Mouse (Mus musculus): Measurements from ENCODE around the gene Rangrf. TPM values are rescaled to one million over a fixed set of nuclear protein-coding genes. Genes with fewer than 3 reads are reported as not detected.
A peak's percentile ranks its signal among the peaks of the same experiment; 100 is the strongest.
"Not testable (repeated sequence)": the region's sequence is repeated elsewhere in the genome, so short reads cannot be mapped to it uniquely, and the experiment has no call there.

Rangrf gene
- polyA plus RNA-seq, 1 experiment = 38.3 TPM

DNA sequence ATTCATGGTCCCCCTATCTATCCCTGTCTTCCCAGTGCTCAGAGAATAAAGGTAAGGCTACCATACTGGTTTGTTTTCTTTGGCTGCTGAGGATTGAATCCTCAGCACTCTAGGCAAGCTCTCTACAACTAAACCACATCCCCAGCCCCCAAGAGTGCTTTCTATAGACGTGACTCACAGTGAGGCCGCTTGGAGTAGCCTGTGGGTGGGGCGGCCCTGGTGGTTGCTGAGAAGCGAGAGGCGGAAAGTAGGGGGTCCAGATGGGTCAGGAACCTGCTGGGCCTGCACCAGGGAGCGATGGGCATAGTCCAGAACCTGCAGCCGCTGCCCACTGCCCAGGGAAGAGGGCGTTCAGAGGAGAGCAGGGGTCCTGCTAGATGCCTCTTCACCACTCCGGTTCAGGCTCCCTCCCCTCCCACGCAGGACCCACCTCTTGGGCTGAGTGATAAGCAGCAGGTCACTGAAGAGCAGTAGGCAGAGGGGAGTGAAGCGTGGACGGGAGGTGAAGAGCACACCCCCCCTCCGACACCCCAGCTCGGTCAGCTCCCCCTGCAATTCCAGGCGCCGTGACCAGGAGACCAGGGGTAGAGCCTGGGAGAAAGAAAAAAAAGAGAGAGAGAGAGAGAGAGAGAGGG is 28.1 kb downstream of the Rangrf start:
- TF ChIP-seq CTCF (IDR thresholded peaks at IDR 0.05; ENCODE audit: control insufficient read depth, insufficient read depth, low read length) (no peak), POLR2A (IDR thresholded peaks at IDR 0.05; ENCODE audit: borderline replicate concordance, control insufficient read depth, low read depth, low read length) (no peak)

DNA sequence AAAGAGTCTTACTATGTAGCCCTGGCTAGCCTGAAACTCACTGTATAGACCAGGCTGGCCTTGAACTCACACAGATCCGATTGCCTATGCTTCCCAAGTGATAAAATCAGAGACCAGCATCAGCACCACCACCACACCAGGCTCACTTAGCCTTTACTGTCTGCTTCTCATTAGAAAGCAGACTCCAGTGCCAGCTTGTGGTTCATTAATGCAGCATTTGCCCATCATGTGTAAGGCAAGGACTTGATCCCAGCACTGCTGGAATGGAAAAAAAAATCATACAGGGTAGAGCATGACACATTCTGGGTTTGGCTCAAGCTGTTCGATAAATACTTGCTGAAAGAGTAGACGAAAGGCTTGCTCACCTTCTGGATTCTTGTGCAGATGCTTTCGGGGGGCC is 29.0 kb downstream of the Rangrf start:
- Histone ChIP-seq H3K4me1 (ENCODE audit: control insufficient read depth, insufficient read depth, low read length) (no peaks in the 10 kb centered on the region), H3K27ac (ENCODE audit: control insufficient read depth, insufficient read depth, low read depth, low read length, poor library complexity) (no peak overlapping the region), H3K4me3 (replicated peaks; ENCODE audit: control insufficient read depth, low read depth, low read length) (no peak overlapping the region)
- 80% methylated on average over 4 of the region's 4 CpGs for WGBS
- TF ChIP-seq POLR2A (IDR thresholded peaks at IDR 0.05; ENCODE audit: borderline replicate concordance, control insufficient read depth, low read depth, low read length) = no peak
- TF ChIP-seq CTCF (IDR thresholded peaks at IDR 0.05; ENCODE audit: control insufficient read depth, insufficient read depth, low read length) = no peak

More for the DNA sequence above, 28.1 kb downstream of the Rangrf start:
- H3K27ac ChIP-seq (ENCODE audit: control insufficient read depth, insufficient read depth, low read depth, low read length, poor library complexity) = no peak overlapping the region
- no peak overlapping the region for H3K4me3 ChIP-seq (replicated peaks; ENCODE audit: control insufficient read depth, low read depth, low read length)
- H3K4me1 ChIP-seq (ENCODE audit: control insufficient read depth, insufficient read depth, low read length) = no peaks in the 10 kb centered on the region
- WGBS = 79% methylated on average over 16 of the region's 16 CpGs

DNA sequence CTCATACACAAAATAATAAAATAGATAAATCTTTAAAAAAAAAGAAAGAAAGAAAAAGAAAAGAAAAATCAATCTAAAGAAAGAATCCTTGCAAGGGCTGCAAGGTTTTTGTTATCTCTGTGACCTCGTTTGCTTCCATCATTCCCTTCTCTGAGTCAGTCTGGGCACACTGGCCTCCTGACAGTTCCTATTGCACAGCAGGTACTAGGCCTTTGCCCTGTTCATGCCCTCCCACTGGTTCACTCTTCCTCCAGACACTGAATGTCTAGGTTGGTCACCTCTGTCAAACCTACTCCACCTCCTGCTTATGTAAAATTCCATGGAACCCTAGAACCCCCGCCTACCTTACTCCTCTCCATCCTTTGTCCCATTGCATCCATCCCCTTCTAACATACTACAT is 29.7 kb downstream of the Rangrf start:
- H3K4me1 ChIP-seq (ENCODE audit: control insufficient read depth, insufficient read depth, low read length) = no peaks in the 10 kb centered on the region
- no peak overlapping the region for H3K27ac ChIP-seq (ENCODE audit: control insufficient read depth, insufficient read depth, low read depth, low read length, poor library complexity)
- TF ChIP-seq POLR2A (IDR thresholded peaks at IDR 0.05; ENCODE audit: borderline replicate concordance, control insufficient read depth, low read depth, low read length) (no peak), CTCF (IDR thresholded peaks at IDR 0.05; ENCODE audit: control insufficient read depth, insufficient read depth, low read length) (no peak)
- WGBS = 63% methylated on average over 2 of the region's 2 CpGs
- H3K4me3 ChIP-seq (replicated peaks; ENCODE audit: control insufficient read depth, low read depth, low read length) = no peak overlapping the region

DNA sequence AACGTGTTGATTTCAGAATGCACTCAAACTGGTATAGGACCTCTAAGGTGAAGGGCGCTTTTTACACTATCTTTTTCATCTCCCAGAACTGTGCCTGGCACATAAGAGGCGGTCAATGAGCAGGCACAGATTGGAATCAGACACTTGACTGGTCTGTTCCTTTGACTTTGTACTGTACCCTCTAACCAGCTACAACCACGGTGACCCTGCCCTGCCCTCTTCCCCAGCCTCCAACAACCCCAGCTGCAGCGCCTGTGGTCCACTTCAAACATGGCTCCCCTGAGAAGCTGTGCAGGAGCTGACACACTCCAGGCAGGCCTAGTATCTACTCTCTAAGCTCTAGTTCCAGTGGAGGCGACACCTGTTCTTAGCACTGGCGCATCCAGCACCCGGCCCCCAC is 32.3 kb downstream of the Rangrf start:
- WGBS = 88% methylated on average over 8 of the region's 8 CpGs
- no peak for TF ChIP-seq POLR2A (IDR thresholded peaks at IDR 0.05; ENCODE audit: borderline replicate concordance, control insufficient read depth, low read depth, low read length)
- TF ChIP-seq CTCF (IDR thresholded peaks at IDR 0.05; ENCODE audit: control insufficient read depth, insufficient read depth, low read length) = no peak
- no peak overlapping the region for H3K4me3 ChIP-seq (replicated peaks; ENCODE audit: control insufficient read depth, low read depth, low read length)
- H3K27ac ChIP-seq (ENCODE audit: control insufficient read depth, insufficient read depth, low read depth, low read length, poor library complexity) = no peak overlapping the region
- H3K4me1 ChIP-seq (ENCODE audit: control insufficient read depth, insufficient read depth, low read length) = no peaks in the 10 kb centered on the region

DNA sequence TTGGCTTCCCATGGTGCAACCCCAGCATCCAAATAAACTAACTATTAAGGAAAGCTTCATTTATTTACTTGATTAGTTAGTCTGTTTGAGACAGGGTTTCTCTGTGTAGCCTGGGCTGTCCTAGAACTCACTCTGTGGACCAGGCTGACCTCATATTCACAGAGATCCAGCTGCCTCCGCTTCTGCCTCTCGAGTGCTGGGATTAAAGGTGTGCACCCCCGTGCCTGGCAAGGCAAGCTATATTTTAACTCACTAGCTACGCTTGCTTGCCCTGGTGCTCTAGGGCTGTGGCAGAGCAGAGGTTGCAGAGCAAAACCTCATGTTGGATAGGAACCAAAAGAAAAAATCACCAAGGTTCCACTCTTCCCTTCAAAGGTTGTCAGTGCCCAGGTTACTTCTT is 34.5 kb downstream of the Rangrf start:
- H3K4me1 ChIP-seq (ENCODE audit: control insufficient read depth, insufficient read depth, low read length) = no peaks in the 10 kb centered on the region
- H3K4me3 ChIP-seq (replicated peaks; ENCODE audit: control insufficient read depth, low read depth, low read length) = no peak overlapping the region
- no peak overlapping the region for H3K27ac ChIP-seq (ENCODE audit: control insufficient read depth, insufficient read depth, low read depth, low read length, poor library complexity)
- 57% methylated on average over 4 of the region's 4 CpGs for WGBS
- no peak for TF ChIP-seq CTCF (IDR thresholded peaks at IDR 0.05; ENCODE audit: control insufficient read depth, insufficient read depth, low read length)
- no peak for TF ChIP-seq POLR2A (IDR thresholded peaks at IDR 0.05; ENCODE audit: borderline replicate concordance, control insufficient read depth, low read depth, low read length)

DNA sequence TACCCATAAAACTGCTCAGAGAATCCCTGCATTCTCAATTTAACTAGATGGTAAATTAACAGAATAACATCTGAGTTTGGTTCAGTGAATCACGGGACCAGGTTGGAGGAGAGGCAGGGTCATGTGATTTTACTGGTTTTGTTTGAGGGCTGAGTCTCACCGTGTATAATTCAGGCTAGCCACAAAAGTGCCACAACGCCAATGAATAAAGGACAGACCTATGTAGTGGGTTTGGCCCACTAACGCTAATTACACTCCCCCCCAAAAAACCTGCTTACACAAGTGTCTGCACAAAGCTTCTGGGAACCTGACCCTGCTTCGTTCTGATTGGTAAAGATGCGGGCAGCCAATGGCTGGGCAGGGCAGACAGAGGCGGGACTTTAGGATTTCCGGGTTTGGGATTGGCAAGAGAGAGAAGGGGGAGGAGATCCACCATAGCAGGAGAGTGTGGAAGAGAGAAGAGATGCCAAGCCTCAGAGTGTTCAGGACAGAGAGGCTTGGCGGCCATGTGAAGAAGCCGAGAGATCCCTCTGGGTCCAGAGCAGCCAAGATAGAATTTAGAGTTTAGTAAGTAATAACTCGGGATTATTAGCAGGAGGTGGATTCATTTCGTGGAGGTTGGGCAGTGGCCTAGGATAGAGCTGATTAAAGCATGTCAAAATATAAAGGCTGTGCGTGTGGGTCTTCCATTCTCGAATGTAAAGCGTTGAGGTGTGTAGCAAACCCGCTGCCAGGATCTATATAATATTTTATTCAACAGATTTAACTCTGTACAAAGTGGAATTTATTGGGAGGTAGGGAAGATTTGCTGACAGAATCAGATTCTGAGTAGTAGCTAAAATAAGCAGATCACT is 35.3 kb downstream of the Rangrf start:
- under 1% methylated on average over 16 of the region's 16 CpGs for WGBS
- Histone ChIP-seq H3K4me3 (replicated peaks; ENCODE audit: control insufficient read depth, low read depth, low read length) (peak overlapping the region; percentile 51), H3K27ac (ENCODE audit: control insufficient read depth, insufficient read depth, low read depth, low read length, poor library complexity) (no peak overlapping the region), H3K4me1 (ENCODE audit: control insufficient read depth, insufficient read depth, low read length) (no peaks in the 10 kb centered on the region)
- TF ChIP-seq CTCF (IDR thresholded peaks at IDR 0.05; ENCODE audit: control insufficient read depth, insufficient read depth, low read length) (no peak), POLR2A (IDR thresholded peaks at IDR 0.05; ENCODE audit: borderline replicate concordance, control insufficient read depth, low read depth, low read length) (no peak; the same call in 1 of the 2 replicates)

DNA sequence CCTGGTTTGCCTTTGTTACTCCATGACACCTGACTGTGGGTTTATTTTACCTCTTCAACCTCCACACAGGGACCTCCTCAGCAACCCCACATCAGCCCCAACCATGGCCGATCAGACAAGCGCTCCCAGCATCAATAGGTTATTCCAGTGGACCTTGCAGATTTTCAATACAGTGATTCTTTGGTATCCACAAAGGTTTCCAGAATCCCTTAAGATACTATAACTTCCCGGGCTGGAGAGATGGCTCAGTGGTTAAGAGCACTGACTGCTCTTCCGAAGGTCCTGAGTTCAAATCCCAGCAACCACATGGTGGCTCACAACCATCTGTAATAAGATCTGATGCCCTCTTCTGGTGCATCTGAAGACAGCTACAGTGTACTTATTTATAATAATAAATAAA is 38.0 kb downstream of the Rangrf start:
- H3K27ac ChIP-seq (ENCODE audit: control insufficient read depth, insufficient read depth, low read depth, low read length, poor library complexity); H3K4me1 ChIP-seq (ENCODE audit: control insufficient read depth, insufficient read depth, low read length); H3K4me3 ChIP-seq (replicated peaks; ENCODE audit: control insufficient read depth, low read depth, low read length): not testable (repeated sequence)
- WGBS = 83% methylated on average over 4 of the region's 4 CpGs

DNA sequence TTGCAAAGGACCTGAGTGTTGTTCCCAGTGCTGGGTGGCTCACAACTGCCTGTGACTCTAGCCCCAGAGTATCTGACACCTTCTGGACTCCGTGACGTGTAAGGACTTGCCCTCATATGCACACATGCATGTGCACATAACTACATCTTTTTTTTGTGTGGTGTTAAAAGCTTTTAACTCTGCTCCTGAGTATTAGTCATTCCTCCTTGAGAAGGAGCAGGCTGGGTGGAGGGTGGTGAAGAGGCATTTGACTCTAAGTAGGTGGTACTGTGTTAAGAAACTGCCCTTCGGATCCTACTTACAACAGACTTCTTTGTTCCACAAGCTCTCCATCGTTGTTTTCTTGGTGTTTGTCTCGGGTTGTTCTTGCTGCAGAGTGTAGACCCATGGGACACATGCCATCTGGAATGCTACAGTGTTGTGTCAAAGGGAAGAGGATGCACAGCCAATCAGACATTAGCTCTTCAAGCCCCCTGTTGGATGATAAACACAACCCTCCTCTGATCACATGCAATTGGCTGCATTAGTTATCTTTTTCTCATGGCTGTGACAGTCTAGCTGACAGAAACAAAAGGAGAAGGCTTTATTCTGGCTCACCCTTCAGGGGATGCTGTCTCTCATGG is 41.0 kb downstream of the Rangrf start:
- Histone ChIP-seq H3K4me1 (ENCODE audit: control insufficient read depth, insufficient read depth, low read length) (no peaks in the 10 kb centered on the region), H3K4me3 (replicated peaks; ENCODE audit: control insufficient read depth, low read depth, low read length) (no peak overlapping the region), H3K27ac (ENCODE audit: control insufficient read depth, insufficient read depth, low read depth, low read length, poor library complexity) (no peak overlapping the region)
- TF ChIP-seq POLR2A (IDR thresholded peaks at IDR 0.05; ENCODE audit: borderline replicate concordance, control insufficient read depth, low read depth, low read length) (no peak), CTCF (IDR thresholded peaks at IDR 0.05; ENCODE audit: control insufficient read depth, insufficient read depth, low read length) (no peak)
- WGBS = 78% methylated on average over 5 of the region's 5 CpGs
